Mouse (Mus musculus) urinary bladder, adult 2 months (tissue): ENCODE results near the gene Ifrd2. TPM values are rescaled to one million over a fixed set of nuclear protein-coding genes. Genes with fewer than 3 reads are reported as not detected.

Source experiments
- DNase-seq: peaks from one replicate; pipeline ENCODE4 v3.0.0; 2022; ENCODE audit warnings: low spot score
- polyA plus RNA-seq: library from polyadenylated mRNA; depleted of rRNA; stranded (reverse); fragments of >200 nt; gene quantifications from 2 replicates; pipeline ENCODE4 v1.2.3, GENCODE M21; 2012; rRNA removed

Ifrd2 gene
- polyA plus RNA-seq, 1 experiment, result 36.0 TPM

DNA sequence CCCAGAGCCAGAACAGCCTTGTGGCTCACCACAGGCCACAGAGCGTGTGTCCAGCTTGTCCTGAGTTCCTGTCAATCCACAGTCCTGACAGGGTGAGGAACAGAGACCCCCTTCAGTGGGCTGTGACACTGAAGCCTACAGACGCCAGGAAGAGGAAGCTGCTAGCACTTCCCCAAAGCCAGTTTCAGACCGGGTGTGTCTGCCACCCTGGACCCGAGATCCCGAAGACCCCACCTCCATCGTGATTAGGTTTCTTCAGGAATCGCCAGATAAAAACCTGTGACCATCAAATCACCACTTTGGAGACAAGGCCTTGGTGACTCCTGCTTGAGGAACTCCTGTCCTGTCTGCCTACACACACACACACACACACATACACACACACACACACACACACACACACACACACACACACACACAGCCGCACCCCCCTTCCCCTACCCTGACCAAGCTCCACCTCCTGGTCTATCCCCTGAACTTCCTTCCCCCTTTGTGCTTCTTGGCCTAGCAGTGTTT lies 52.9 kb downstream of the Ifrd2 start:
- no peak for DNase-seq

DNA sequence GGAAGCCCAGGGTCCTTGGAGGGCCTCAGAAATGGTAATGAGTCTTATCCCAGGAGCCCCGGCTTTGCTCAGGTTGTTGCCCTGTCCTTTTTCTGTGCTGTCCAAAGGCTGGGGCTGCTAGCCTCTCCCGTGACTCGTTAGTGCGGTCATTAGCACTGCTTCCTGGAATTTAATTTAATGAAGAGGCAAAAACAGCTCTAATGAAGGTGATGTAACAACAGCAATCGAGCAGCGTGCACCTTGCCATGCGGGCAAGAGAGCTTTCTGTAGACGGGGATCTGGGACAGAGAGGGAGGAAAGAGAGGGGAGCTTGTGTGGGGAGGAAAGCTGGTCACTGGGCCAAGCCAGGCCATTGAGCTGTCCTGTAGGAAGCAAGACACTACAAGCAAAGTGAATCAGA lies 54.2 kb downstream of the Ifrd2 start:
- DNase-seq, result no peak

Other genes starting within 250 kb of the Ifrd2 start
- gene Hemk1, start 249.3 kb upstream of the Ifrd2 start, polyA plus RNA-seq, result 19.7 and 20.0 TPM in 2 replicates
- 1.7 and 1.9 TPM in 2 replicates for gene 6430571L13Rik, start 247.0 kb upstream of the Ifrd2 start, polyA plus RNA-seq
- 0.46 and 0.84 TPM in 2 replicates for gene Cacna2d2, start 188.0 kb upstream of the Ifrd2 start, polyA plus RNA-seq
- 33.6 and 34.0 TPM in 2 replicates for gene Tmem115, start 53.7 kb upstream of the Ifrd2 start, polyA plus RNA-seq
- gene Cyb561d2, start 45.4 kb upstream of the Ifrd2 start, polyA plus RNA-seq, result 15.2 and 19.4 TPM in 2 replicates
- gene Nprl2, start 45.4 kb upstream of the Ifrd2 start, polyA plus RNA-seq, result 26.6 and 35.2 TPM in 2 replicates
- gene Zmynd10, start 40.3 kb upstream of the Ifrd2 start, polyA plus RNA-seq, result 0.56 and 0.78 TPM in 2 replicates
- gene Rassf1, start 36.1 kb upstream of the Ifrd2 start, polyA plus RNA-seq, result 41.5 and 58.9 TPM in 2 replicates
- gene Tusc2, start 24.4 kb upstream of the Ifrd2 start, polyA plus RNA-seq, result 43.9 and 50.6 TPM in 2 replicates
- 24.0 and 35.6 TPM in 2 replicates for gene Hyal2, start 19.7 kb upstream of the Ifrd2 start, polyA plus RNA-seq
- gene Hyal1, start 10.7 kb upstream of the Ifrd2 start, polyA plus RNA-seq, result 16.8 and 24.9 TPM in 2 replicates
- 24.6 and 37.3 TPM in 2 replicates for gene Naa80, start 8.8 kb upstream of the Ifrd2 start, polyA plus RNA-seq
- gene Hyal3, start 6.8 kb upstream of the Ifrd2 start, polyA plus RNA-seq, result 0.50 and 0.52 TPM in 2 replicates
- gene Sema3b, start 21.6 kb downstream of the Ifrd2 start, polyA plus RNA-seq, result 57.1 and 71.0 TPM in 2 replicates
- 449 and 465 TPM in 2 replicates for gene Gnai2, start 47.7 kb downstream of the Ifrd2 start, polyA plus RNA-seq
- 0.44 and 0.45 TPM in 2 replicates for gene Slc38a3, start 81.9 kb downstream of the Ifrd2 start, polyA plus RNA-seq
- gene Gnat1, start 92.1 kb downstream of the Ifrd2 start, polyA plus RNA-seq, result 0.06 TPM in 1 of 2 replicates, not detected in the other
- gene Sema3f, start 122.8 kb downstream of the Ifrd2 start, polyA plus RNA-seq, result 110 and 111 TPM in 2 replicates
- gene Rbm5, start 183.4 kb downstream of the Ifrd2 start, polyA plus RNA-seq, result 105 and 116 TPM in 2 replicates